Mouse (Mus musculus) stomach, embryonic 14.5 days (tissue): ENCODE results near the gene Atg7. TPM values are rescaled to one million over a fixed set of nuclear protein-coding genes. Genes with fewer than 3 reads are reported as not detected.

ENCODE experiments used
- ATAC-seq: fragments of 200-750 bp; cut with Nextera tagmentation; 2 replicates; pipeline ENCODE4 v1.8.0; 2017; ENCODE audit warnings: low read depth, moderate TSS enrichment; ENCODE audit not compliant: insufficient number of reproducible peaks, insufficient read depth, low FRiP score
- H3K27ac ChIP-seq: fragments of 300-500 bp; sonication (generic); 2 replicates; pipeline ENCODE4 v1.5.1; 2014; ENCODE audit warnings: mild to moderate bottlenecking, low read length, moderate library complexity, mixed read lengths
- H3K27me3 ChIP-seq: fragments of 300-500 bp; sonication (generic); 2 replicates; pipeline ENCODE4 v1.6.1; 2014; ENCODE audit warnings: low read length, control low read depth, mixed read lengths; ENCODE audit not compliant: control insufficient read depth, insufficient read depth
- H3K36me3 ChIP-seq: fragments of 300-500 bp; sonication (generic); 2 replicates; pipeline ENCODE4 v1.6.1; 2014; ENCODE audit warnings: mild to moderate bottlenecking, control low read depth, low read length, moderate library complexity, mixed read lengths; ENCODE audit not compliant: control insufficient read depth, insufficient read depth
- H3K4me1 ChIP-seq: fragments of 300-500 bp; sonication (generic); 2 replicates; pipeline ENCODE4 v1.6.1; 2014; ENCODE audit warnings: low read length, control low read depth, mixed read lengths; ENCODE audit not compliant: control insufficient read depth, insufficient read depth
- H3K4me2 ChIP-seq: fragments of 300-500 bp; sonication (generic); replicated peaks from 2 replicates; pipeline ENCODE4 v1.6.1; 2014; ENCODE audit warnings: low read depth, low read length, control low read depth
- H3K4me3 ChIP-seq: fragments of 300-500 bp; sonication (generic); 2 replicates; pipeline ENCODE4 v1.5.1; 2014; ENCODE audit warnings: low read depth, low read length, control low read depth
- H3K9ac ChIP-seq: fragments of 300-500 bp; sonication (generic); replicated peaks from 2 replicates; pipeline ENCODE4 v1.6.1; 2014; ENCODE audit warnings: low read depth, mild to moderate bottlenecking, control low read depth, low read length, moderate library complexity, mixed read lengths
- H3K9me3 ChIP-seq: fragments of 300-500 bp; sonication (generic); 2 replicates; pipeline ENCODE4 v1.6.1; 2016; ENCODE audit warnings: low read depth, low read length, control low read depth; ENCODE audit not compliant: control insufficient read depth
- WGBS: fragments of 180-500 bp; shearing (Covaris S2); extraction: QIAGEN DNeasy Blood & Tissue Kit; methylation state at CpG from one replicate; pipeline ENCODE4 v1.1.7; 2014; 5-methylcytosine and 5-hydroxymethylcytosine counted together
- polyA plus RNA-seq: library from polyadenylated mRNA; unstranded; fragments of >200 nt; fragmentation: Nextera tagmentation; extraction: Ambion mirVana; gene quantifications from 2 replicates; pipeline ENCODE4 v1.2.1, GENCODE M21; 2014

Atg7 gene
- polyA plus RNA-seq, 1 experiment from 2014 or later = 23.2 TPM

DNA sequence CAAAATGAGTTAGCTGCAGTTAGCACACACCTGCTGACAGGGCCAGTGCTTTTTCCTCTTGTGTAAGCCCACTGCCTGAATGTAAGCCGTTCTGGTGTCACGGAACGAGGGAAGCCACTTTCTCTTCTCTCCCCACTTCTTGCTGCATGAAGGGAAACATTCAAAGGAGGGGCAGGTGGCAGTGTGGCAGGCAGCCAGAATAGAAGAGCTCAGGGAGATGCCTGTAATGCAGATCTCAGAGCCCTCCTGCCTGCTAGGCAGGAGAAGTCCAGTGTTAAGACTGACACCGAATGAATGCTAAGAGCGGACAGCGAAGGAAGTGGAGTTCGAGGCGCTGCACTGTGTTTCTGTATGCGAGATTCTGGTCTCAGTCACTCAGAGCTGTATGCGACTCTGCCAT, 49.8 kb downstream of the Atg7 start:
- H3K9ac ChIP-seq = no peak overlapping the region
- H3K4me3 ChIP-seq = no peak overlapping the region
- no peaks in the 10 kb centered on the region for H3K4me1 ChIP-seq
- no peaks in the 10 kb centered on the region for H3K27me3 ChIP-seq
- H3K36me3 ChIP-seq = no peaks in the 10 kb centered on the region
- no peaks in the 10 kb centered on the region for H3K9me3 ChIP-seq
- H3K27ac ChIP-seq = no peak overlapping the region
- no peak overlapping the region for H3K4me2 ChIP-seq
- WGBS = 85% methylated on average over 10 of the region's 10 CpGs
- no peak for ATAC-seq

DNA sequence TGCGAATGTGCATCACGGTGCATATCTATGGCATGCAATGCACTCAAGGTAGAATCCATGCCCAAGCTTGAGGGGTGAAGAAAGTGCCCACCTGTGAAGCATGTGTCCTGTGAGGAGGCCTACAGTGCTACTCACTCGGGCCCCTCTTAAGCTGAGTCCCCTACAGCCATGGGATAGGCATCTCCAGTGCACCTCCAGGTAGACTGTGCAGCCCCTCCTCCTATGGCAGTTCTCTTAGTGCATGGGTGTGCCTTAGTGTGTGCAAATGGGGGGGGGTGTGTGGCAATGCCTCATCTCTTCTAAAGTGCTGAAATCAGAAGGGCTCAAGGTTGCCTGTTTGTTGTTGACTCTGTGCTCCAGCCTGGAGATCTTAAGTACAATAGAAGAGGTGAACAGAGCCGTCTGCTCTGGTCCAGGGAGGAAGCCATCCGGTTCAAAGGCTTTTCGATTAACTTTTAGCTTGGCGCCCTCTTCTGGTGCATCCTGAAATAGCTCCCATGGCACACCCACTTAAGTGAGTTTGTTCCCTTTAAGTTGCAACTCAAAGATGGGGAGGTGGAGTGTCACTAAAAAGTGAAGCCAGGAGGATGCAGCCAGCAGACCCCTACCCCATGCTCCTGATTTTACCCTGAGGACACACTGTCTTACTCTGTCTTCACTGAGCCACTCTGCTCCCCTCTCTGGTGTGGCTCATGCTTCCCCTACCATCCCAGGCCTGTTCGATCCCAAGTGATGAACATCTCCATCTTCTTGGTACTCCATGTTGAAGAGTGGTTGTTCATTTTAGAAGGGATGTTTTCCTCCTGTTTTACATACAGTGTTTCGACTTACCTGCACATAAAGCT, 55.0 kb downstream of the Atg7 start:
- Histone ChIP-seq H3K4me3 (no peak overlapping the region), H3K27me3 (no peaks in the 10 kb centered on the region), H3K9me3 (no peaks in the 10 kb centered on the region), H3K9ac (no peak overlapping the region), H3K27ac (no peak overlapping the region), H3K36me3 (no peaks in the 10 kb centered on the region), H3K4me2 (no peak overlapping the region), H3K4me1 (no peaks in the 10 kb centered on the region)
- 47% methylated on average over 9 of the region's 9 CpGs for WGBS
- ATAC-seq = no peak; the same call in 1 of the 2 replicates

DNA sequence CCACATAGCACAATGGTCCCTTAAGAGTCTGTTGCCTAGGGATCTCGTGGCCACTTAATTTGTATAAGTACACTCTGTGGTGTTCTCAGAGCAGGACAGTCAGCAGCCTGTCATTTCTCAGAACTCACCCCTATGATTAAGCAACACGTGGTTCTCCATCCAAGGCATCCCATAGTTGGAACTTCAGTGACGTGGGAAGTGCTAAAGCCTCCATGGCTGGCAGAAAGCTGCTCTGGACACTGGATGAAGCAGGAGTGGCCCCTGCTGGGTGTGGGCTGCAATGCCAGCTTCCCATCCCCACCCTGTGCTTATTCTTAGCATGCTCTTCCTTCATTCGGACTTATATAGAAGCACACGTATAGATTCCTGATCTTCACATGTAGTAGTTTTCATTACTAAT, 55.7 kb downstream of the Atg7 start:
- ATAC-seq = no peak

DNA sequence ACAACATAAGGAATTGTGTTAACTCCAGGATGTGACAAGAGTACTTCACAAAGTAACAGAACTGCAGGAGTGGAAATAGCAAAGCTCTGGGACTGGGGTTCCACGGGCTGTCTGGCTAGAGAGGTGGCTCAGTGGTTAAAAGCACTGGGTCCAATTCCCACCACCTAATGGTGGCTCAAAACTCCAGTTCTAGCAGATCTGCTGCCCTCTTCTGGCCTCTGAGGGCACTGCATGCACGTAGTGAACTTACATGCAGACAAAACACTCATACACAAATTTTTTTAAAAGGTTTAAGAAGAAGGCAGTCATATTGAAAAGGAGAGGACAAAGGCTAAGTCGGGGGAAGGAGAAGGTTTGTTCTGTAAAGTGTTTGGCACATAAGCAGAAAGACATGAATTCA, 57.8 kb downstream of the Atg7 start:
- H3K4me2 ChIP-seq = no peak overlapping the region
- H3K27ac ChIP-seq = no peak overlapping the region
- ATAC-seq = no peak
- H3K9ac ChIP-seq = no peak overlapping the region
- no peaks in the 10 kb centered on the region for H3K9me3 ChIP-seq
- no peaks in the 10 kb centered on the region for H3K4me1 ChIP-seq
- no peaks in the 10 kb centered on the region for H3K36me3 ChIP-seq
- no peak overlapping the region for H3K4me3 ChIP-seq
- WGBS = 80% methylated on average over 3 of the region's 3 CpGs
- no peaks in the 10 kb centered on the region for H3K27me3 ChIP-seq

More for the DNA sequence above, 55.7 kb downstream of the Atg7 start:
- no peaks in the 10 kb centered on the region for H3K4me1 ChIP-seq
- H3K4me3 ChIP-seq = no peak overlapping the region
- no peak overlapping the region for H3K4me2 ChIP-seq
- no peaks in the 10 kb centered on the region for H3K27me3 ChIP-seq
- H3K36me3 ChIP-seq = no peaks in the 10 kb centered on the region
- 63% methylated on average over 5 of the region's 5 CpGs for WGBS
- no peaks in the 10 kb centered on the region for H3K9me3 ChIP-seq
- no peak overlapping the region for H3K27ac ChIP-seq
- no peak overlapping the region for H3K9ac ChIP-seq

DNA sequence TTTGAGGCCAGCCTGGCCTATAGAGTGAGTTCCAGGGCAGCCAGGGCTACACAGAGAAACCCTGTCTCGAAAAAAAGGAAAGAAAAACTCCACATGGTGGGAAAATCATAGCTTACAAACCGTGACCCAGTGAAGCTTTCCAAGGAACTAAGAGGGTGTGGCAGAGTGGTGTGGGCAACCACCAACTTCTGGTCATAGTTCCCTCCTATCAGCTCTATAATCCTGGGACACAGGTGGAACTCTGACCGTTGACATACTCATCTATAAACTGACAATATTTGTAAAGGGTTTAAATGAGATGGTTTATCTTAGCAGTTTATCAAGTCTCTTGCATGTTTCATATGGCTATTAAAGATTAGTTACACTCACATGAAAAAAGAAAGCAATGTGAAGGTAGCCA, 64.1 kb downstream of the Atg7 start:
- 71% methylated on average over 3 of the region's 3 CpGs for WGBS
- Histone ChIP-seq H3K9me3 (no peaks in the 10 kb centered on the region), H3K9ac (no peak overlapping the region), H3K4me2 (no peak overlapping the region), H3K27me3 (no peaks in the 10 kb centered on the region), H3K36me3 (no peaks in the 10 kb centered on the region), H3K4me3 (no peak overlapping the region), H3K4me1 (no peaks in the 10 kb centered on the region), H3K27ac (no peak overlapping the region)
- ATAC-seq = no peak

DNA sequence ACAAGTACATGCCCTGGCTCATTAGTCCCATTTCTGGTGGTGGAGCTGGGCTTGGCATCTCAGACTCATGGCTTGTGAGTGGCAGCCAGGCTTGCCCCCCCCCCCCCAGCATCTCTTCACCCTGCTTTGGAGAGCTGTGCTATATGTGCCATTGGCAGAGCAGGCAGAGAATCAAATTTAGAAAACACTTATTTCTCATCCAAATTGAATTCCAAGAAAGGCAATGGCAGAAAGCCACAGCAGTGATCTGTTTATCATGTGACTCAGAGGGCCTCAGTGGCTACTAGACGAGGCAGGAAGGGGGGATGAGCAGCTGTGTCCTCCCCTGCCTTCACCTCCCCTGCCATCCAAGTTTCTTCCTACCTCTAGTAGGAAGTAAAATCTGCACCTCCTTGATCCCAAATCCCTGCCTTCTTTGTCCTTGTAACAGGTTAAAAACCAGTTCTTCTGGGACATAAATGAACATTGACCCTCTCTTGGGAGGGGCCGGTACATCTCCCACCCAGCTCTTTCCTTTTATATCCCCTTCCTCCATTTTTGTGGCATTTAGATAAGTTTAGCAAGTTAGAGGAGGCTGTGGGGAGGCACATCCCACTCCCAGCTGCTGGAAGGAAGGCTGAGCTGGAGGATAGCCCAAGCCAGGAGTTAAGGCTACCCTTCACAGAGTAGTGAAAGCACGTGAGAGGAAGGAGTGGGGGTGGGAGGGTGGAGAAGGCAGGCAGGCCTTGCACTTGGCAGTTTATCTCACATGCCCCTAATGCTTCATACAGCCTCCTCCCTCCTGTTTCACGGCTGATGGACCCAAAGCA, 69.5 kb downstream of the Atg7 start:
- 53% methylated on average over 4 of the region's 4 CpGs for WGBS

DNA sequence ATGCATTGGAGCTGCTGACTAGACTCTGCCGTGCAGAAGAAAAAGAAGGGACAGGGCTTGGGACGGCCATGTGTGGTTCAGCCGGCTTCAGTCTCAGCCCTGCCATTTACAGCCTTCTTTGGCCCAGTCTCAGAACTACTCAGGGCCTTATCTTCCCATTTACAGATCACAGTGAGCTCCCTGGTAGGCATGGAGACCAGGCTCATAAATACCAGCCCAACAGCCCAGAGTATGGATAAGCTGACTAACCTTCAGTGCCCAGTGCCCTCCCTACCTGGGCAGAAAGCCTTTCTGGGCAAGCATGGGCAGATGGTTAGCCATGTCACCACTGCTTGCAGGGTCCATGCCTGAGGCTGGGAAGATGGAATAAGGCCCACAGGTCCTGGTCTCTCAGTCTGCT, 70.6 kb downstream of the Atg7 start:
- Histone ChIP-seq H3K4me1 (peaks cover 9% of the 10 kb centered on the region; the same call in 1 of the 2 replicates), H3K9ac (no peak overlapping the region), H3K27ac (no peak overlapping the region), H3K4me2 (no peak overlapping the region), H3K9me3 (no peaks in the 10 kb centered on the region), H3K4me3 (no peak overlapping the region), H3K27me3 (no peaks in the 10 kb centered on the region), H3K36me3 (no peaks in the 10 kb centered on the region)
- WGBS = 72% methylated on average over 3 of the region's 3 CpGs
- ATAC-seq = no peak

More for the DNA sequence above, 69.5 kb downstream of the Atg7 start:
- H3K36me3 ChIP-seq = no peaks in the 10 kb centered on the region
- no peak overlapping the region for H3K4me3 ChIP-seq
- no peak overlapping the region for H3K9ac ChIP-seq
- no peak overlapping the region for H3K27ac ChIP-seq
- H3K27me3 ChIP-seq = no peaks in the 10 kb centered on the region
- no peak for ATAC-seq
- peaks cover 9% of the 10 kb centered on the region; the same call in 1 of the 2 replicates for H3K4me1 ChIP-seq
- H3K4me2 ChIP-seq = no peak overlapping the region
- no peaks in the 10 kb centered on the region for H3K9me3 ChIP-seq

DNA sequence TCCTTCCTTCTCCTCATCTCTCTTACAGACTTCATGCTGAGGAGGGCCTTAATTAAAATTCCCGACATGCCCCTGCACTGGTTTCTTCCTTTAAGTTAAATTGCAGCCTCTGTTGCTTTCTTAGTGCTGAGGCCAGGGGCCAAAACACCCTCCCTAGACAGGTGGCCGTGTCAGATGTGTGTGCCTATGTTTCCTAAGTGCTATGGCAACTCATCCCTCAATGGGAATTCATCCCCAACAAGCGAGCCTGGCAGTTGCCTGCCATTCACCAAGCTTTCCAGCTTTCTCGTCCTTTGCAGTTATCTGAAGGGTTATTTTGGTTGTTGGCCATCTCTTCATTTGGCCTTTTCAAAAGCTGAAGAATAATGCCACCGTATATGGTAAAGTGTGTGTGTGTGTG, 71.8 kb downstream of the Atg7 start:
- Histone ChIP-seq H3K36me3 (no peaks in the 10 kb centered on the region), H3K9me3 (no peaks in the 10 kb centered on the region), H3K9ac (no peak overlapping the region), H3K4me3 (no peak overlapping the region), H3K27me3 (no peaks in the 10 kb centered on the region), H3K4me2 (no peak overlapping the region), H3K4me1 (peaks cover 9% of the 10 kb centered on the region; the same call in 1 of the 2 replicates), H3K27ac (no peak overlapping the region)
- ATAC-seq = no peak
- 43% methylated on average over 5 of the region's 5 CpGs for WGBS
